Comparison of ENCODE assay signal across 18 mouse cellular contexts in genomic region chr6:145767637-145768036, GRCm38 (mm10). TPM values are rescaled to one million over a fixed set of nuclear protein-coding genes. Genes with fewer than 3 reads are reported as not detected.
A peak's percentile ranks its signal among the peaks of the same experiment; 100 is the strongest.
DNase-seq lines count a peak whose midpoint lies in the region; ATAC-seq and TF ChIP-seq lines count a peak whose summit lies in the region.
"Had no signal": no experiment of that assay in that cellular context is flagged by ENCODE, and none has a peak within 500 bp of the region (broad histone marks: within the 10 kb centered on the region; RNA-seq: fewer than 3 reads in every experiment).

No protein-coding gene starts in this region.

- no peak for DNase-seq in heart, postnatal 25 days (ENCODE audit: low spot score)
- no peak for DNase-seq in lung, postnatal 36 days
- DNase-seq in cerebellum, postnatal 25 days, result no peak
- DNase-seq: adrenal gland, postnatal 25 days; cerebellum, postnatal 14 days; gastrocnemius, postnatal 36 days; kidney, postnatal 14 days; thymus, adult 2 months had no signal

- H3K4me2 ChIP-seq in heart, embryonic 12.5 days, result no peak overlapping the region
- H3K4me2 ChIP-seq in lung, embryonic 16.5 days (ENCODE audit: low read depth, low read length), result no peak overlapping the region
- H3K4me2 ChIP-seq: hindbrain, embryonic 15.5 days; liver, embryonic 11.5 days; neural tube, embryonic 15.5 days had no signal

- TF ChIP-seq POLR2A in bone marrow macrophage, adult 2 months (IDR thresholded peaks at IDR 0.05; ENCODE audit: borderline replicate concordance, low read depth, low read length), result no peak

- peak overlapping the region; percentile 99 for H3K27ac ChIP-seq in heart, embryonic 12.5 days (ENCODE audit: poor library complexity, severe bottlenecking)
- peak overlapping the region; percentile 90 for H3K27ac ChIP-seq in lung, embryonic 16.5 days (ENCODE audit: low read length)
- H3K27ac ChIP-seq in bone marrow macrophage, adult 2 months (ENCODE audit: insufficient read depth, low read depth, low read length), result peak overlapping the region; percentile 71
- H3K27ac ChIP-seq: embryonic facial prominence, embryonic 10.5 days; hindbrain, embryonic 15.5 days; neural tube, embryonic 15.5 days had no signal

- TF ChIP-seq CTCF in bone marrow macrophage, adult 2 months (IDR thresholded peaks at IDR 0.05; ENCODE audit: low read depth, low read length), result no peak

- H3K9ac ChIP-seq in heart, embryonic 12.5 days, result no peak overlapping the region
- H3K9ac ChIP-seq in lung, embryonic 16.5 days (ENCODE audit: low read length), result no peak overlapping the region
- H3K9ac ChIP-seq: hindbrain, embryonic 15.5 days; neural tube, embryonic 15.5 days had no signal

- no peaks in the 10 kb centered on the region for H3K9me3 ChIP-seq in heart, embryonic 12.5 days (replicated peaks)
- no peaks in the 10 kb centered on the region for H3K9me3 ChIP-seq in lung, embryonic 16.5 days (ENCODE audit: control insufficient read depth, low read length)
- H3K9me3 ChIP-seq: embryonic facial prominence, embryonic 10.5 days; hindbrain, embryonic 15.5 days; neural tube, embryonic 15.5 days had no signal

- no peaks in the 10 kb centered on the region for H3K27me3 ChIP-seq in heart, embryonic 12.5 days (replicated peaks)
- no peaks in the 10 kb centered on the region for H3K27me3 ChIP-seq in lung, embryonic 16.5 days (ENCODE audit: control insufficient read depth, insufficient read depth, low read depth, low read length)
- H3K27me3 ChIP-seq: hindbrain, embryonic 15.5 days; neural tube, embryonic 15.5 days had no signal

- no peak for ATAC-seq in heart, embryonic 12.5 days (ENCODE audit: insufficient number of reproducible peaks, low FRiP score)
- ATAC-seq in lung, embryonic 16.5 days (ENCODE audit: low read depth), result no peak
- peak; percentile 11; the same call in 1 of the 2 replicates for ATAC-seq in megakaryocyte progenitor cell, adult 5-6 weeks (replicated peaks; ENCODE audit: poor library complexity)
- ATAC-seq: intestine, postnatal 0 days had no signal

- H3K4me3 ChIP-seq in heart, embryonic 12.5 days, result no peak overlapping the region
- H3K4me3 ChIP-seq in lung, embryonic 16.5 days (ENCODE audit: low read length), result no peak overlapping the region
- H3K4me3 ChIP-seq in bone marrow macrophage, adult 2 months (ENCODE audit: insufficient read depth, low read length), result no peak overlapping the region
- H3K4me3 ChIP-seq: embryonic facial prominence, embryonic 10.5 days; hindbrain, embryonic 15.5 days; neural tube, embryonic 15.5 days had no signal

- H3K36me3 ChIP-seq in heart, embryonic 12.5 days, result no peaks in the 10 kb centered on the region
- no peaks in the 10 kb centered on the region for H3K36me3 ChIP-seq in lung, embryonic 16.5 days (ENCODE audit: control insufficient read depth, insufficient read depth, low read length)
- H3K36me3 ChIP-seq: embryonic facial prominence, embryonic 10.5 days; G1E; hindbrain, embryonic 15.5 days; neural tube, embryonic 15.5 days had no signal

- intact Hi-C loops in heart, postnatal 25 days (cut with DNase I), result no loop called here

- peaks cover 77% of the 10 kb centered on the region for H3K4me1 ChIP-seq in heart, embryonic 12.5 days (replicated peaks)
- H3K4me1 ChIP-seq in lung, embryonic 16.5 days (replicated peaks; ENCODE audit: control insufficient read depth, insufficient read depth, low read length), result peaks cover 51% of the 10 kb centered on the region
- H3K4me1 ChIP-seq in bone marrow macrophage, adult 2 months (ENCODE audit: control insufficient read depth, insufficient read depth, low read length), result peaks cover 32% of the 10 kb centered on the region

- WGBS in heart, embryonic 12.5 days, result 72% methylated on average over 5 of the region's 5 CpGs
- WGBS in lung, embryonic 16.5 days, result 50% methylated on average over 5 of the region's 5 CpGs

RNA-seq across cellular contexts. Expression of gene Rassf8, which starts 21.1 kb away (rescaled TPM):
- polyA plus RNA-seq in heart, embryonic 12.5 days (2016; fragmentation: Nextera tagmentation; extraction: Ambion mirVana), result 8.8 and 10.6 TPM in 2 replicates
- 10 to 100 TPM; 56.4 to 56.8 TPM for total RNA-seq in heart, postnatal 25 days (2021)
- polyA plus RNA-seq in lung, embryonic 16.5 days (2015; fragmentation: Nextera tagmentation; extraction: Ambion mirVana), result 5.4 and 5.7 TPM in 2 replicates
- polyA plus RNA-seq in bone marrow macrophage, adult 2 months (2012; ENCODE audit: insufficient read depth, insufficient read length, missing spikeins), result 5.7 and 5.8 TPM in 2 replicates
- 8.3 and 11.5 TPM in 2 replicates for total RNA-seq in megakaryocyte progenitor cell, adult 5-6 weeks (2015)
- 11.9 and 14.8 TPM in 2 replicates for total RNA-seq in megakaryocyte progenitor cell, adult 5-6 weeks (2017)
- polyA plus RNA-seq: G1E had no signal
